Mouse (Mus musculus) heart, postnatal 0 days (tissue): Measurements from ENCODE around the gene Aptx.

ENCODE experiments used
- CTCF ChIP-seq: IDR thresholded peaks from 2 replicates; pipeline ENCODE4 v1.5.1; 2016; ENCODE audit warnings: antibody characterized with exemption, control low read depth, low read depth
- EP300 ChIP-seq: IDR thresholded peaks from 2 replicates; pipeline ENCODE4 v1.6.1; 2016; ENCODE audit warnings: antibody characterized with exemption, low read depth

GRCm38 (mm10) chr4:40640991-40641390 is 62.0 kb downstream of the Aptx start:
- TF ChIP-seq EP300 (no peak), CTCF (peak; percentile 11; the same call in 1 of the 2 replicates)
